Mouse (Mus musculus) lung, postnatal 0 days (tissue): Measurements from ENCODE around the gene Pdgfb.

Source experiments
- CTCF ChIP-seq: IDR thresholded peaks from 2 replicates; pipeline ENCODE4 v1.5.1; 2016; ENCODE audit warnings: antibody characterized with exemption, mild to moderate bottlenecking
- EP300 ChIP-seq: IDR thresholded peaks from 2 replicates; pipeline ENCODE4 v1.6.1; 2016; ENCODE audit warnings: antibody characterized with exemption, mild to moderate bottlenecking, control low read depth

- no peak for TF ChIP-seq CTCF
- peak; percentile 58; the same call in 1 of the 2 replicates for TF ChIP-seq EP300
These were observed 62.1 kb downstream of the Pdgfb start for GRCm38 (mm10) chr15:79952504-79953231.
